Mouse (Mus musculus) midbrain, embryonic 14.5 days (tissue): ENCODE measurements at regions not wholly inside any gene's neighbourhood (a gene's known extent, or its start where the extent isn't known, plus 50 kb on each side); places are given as distances from the start of the nearest gene placed in this dataset.

Experiments
- ATAC-seq: fragments of 200-750 bp; cut with Nextera tagmentation; 2 replicates; pipeline ENCODE4 v1.8.0; 2017; ENCODE audit warnings: moderate number of reproducible peaks, moderate library complexity; ENCODE audit not compliant: low FRiP score, low TSS enrichment
- DNase-seq: peaks from one replicate; pipeline ENCODE4 v3.0.0-alpha.2; 2015
- H3K27ac ChIP-seq: fragments of 300-500 bp; sonication (generic); replicated peaks from 2 replicates; pipeline ENCODE4 v1.5.1; 2014; ENCODE audit warnings: mild to moderate bottlenecking, low read depth, low read length, moderate library complexity
- H3K27me3 ChIP-seq: fragments of 300-500 bp; sonication (generic); 2 replicates; pipeline ENCODE4 v1.6.1; 2014; ENCODE audit warnings: low read length, control low read depth, mixed read lengths; ENCODE audit not compliant: control insufficient read depth, insufficient read depth
- H3K36me3 ChIP-seq: fragments of 300-500 bp; sonication (generic); 2 replicates; pipeline ENCODE4 v1.6.1; 2014; ENCODE audit warnings: low read length, control low read depth; ENCODE audit not compliant: control insufficient read depth, insufficient read depth
- H3K4me1 ChIP-seq: fragments of 300-500 bp; sonication (generic); 2 replicates; pipeline ENCODE4 v1.6.1; 2014; ENCODE audit warnings: mild to moderate bottlenecking, antibody characterized with exemption, low read length, control low read depth; ENCODE audit not compliant: control insufficient read depth, insufficient read depth
- H3K4me2 ChIP-seq: fragments of 300-500 bp; sonication (generic); 2 replicates; pipeline ENCODE4 v1.6.1; 2014; ENCODE audit warnings: mild to moderate bottlenecking, low read length, moderate library complexity
- H3K4me3 ChIP-seq: fragments of 300-500 bp; sonication (generic); replicated peaks from 2 replicates; pipeline ENCODE4 v1.5.1; 2014; ENCODE audit warnings: low read depth, low read length
- H3K9ac ChIP-seq: fragments of 300-500 bp; sonication (generic); replicated peaks from 2 replicates; pipeline ENCODE4 v1.6.1; 2014; ENCODE audit warnings: mild to moderate bottlenecking, low read length, moderate library complexity
- H3K9me3 ChIP-seq: fragments of 300-500 bp; sonication (generic); 2 replicates; pipeline ENCODE4 v1.6.1; 2016; ENCODE audit warnings: low read length, control low read depth, mixed read lengths; ENCODE audit not compliant: control insufficient read depth
- WGBS: fragments of 180-500 bp; shearing (Covaris S2); extraction: QIAGEN DNeasy Blood & Tissue Kit; methylation state at CpG from one replicate; pipeline ENCODE4 v1.1.7; 2014; 5-methylcytosine and 5-hydroxymethylcytosine counted together

- Histone ChIP-seq H3K36me3 (no peaks in the 10 kb centered on the region), H3K27ac (no peak overlapping the region), H3K4me2 (no peak overlapping the region), H3K9me3 (no peaks in the 10 kb centered on the region), H3K27me3 (no peaks in the 10 kb centered on the region), H3K9ac (no peak overlapping the region), H3K4me3 (no peak overlapping the region), H3K4me1 (no peaks in the 10 kb centered on the region)
- 32% methylated on average over 13 of the region's 13 CpGs for WGBS
- ATAC-seq: no peak
- DNase-seq: no peak
Observed at GRCm38 (mm10) chr6:118314941-118315687, 104.2 kb downstream of the Bms1 start.

GRCm38 (mm10) chr6:118311081-118311480, 108.2 kb downstream of the Bms1 start:
- Histone ChIP-seq H3K9me3 (no peaks in the 10 kb centered on the region), H3K4me1 (no peaks in the 10 kb centered on the region), H3K27ac (no peak overlapping the region), H3K4me2 (no peak overlapping the region), H3K36me3 (no peaks in the 10 kb centered on the region), H3K4me3 (no peak overlapping the region), H3K9ac (no peak overlapping the region), H3K27me3 (no peaks in the 10 kb centered on the region)
- no peak for ATAC-seq
- DNase-seq: no peak
- WGBS: 74% methylated on average over 9 of the region's 9 CpGs

DNA sequence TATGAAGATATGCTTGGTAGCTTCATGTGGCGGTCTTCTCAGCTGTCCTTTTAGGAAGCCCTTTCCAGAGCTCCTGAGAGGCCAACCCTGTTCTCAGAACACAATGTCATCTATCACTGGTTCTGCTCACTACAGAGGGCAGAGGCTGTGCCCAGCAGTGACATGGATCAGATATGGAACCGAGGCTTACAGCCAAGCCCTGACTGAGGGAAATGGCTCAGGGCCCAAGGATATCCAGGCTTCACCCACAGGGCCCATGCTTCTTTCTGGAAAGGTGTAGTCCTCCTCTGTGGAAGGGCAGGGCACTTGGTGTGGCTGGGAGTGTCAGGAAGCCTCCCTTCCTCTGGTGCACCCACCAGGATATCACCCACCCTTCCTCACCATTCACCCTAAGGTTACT, 109.4 kb downstream of the Bms1 start:
- 85% methylated on average over 2 of the region's 2 CpGs for WGBS
- H3K9me3 ChIP-seq: no peaks in the 10 kb centered on the region
- H3K4me3 ChIP-seq: no peak overlapping the region
- no peak overlapping the region for H3K27ac ChIP-seq
- no peak for DNase-seq
- no peak for ATAC-seq
- no peaks in the 10 kb centered on the region for H3K36me3 ChIP-seq
- no peak overlapping the region for H3K9ac ChIP-seq
- H3K4me2 ChIP-seq: no peak overlapping the region
- H3K4me1 ChIP-seq: no peaks in the 10 kb centered on the region
- H3K27me3 ChIP-seq: no peaks in the 10 kb centered on the region

- H3K9ac ChIP-seq: no peak overlapping the region
- H3K4me1 ChIP-seq: no peaks in the 10 kb centered on the region
- no peaks in the 10 kb centered on the region for H3K36me3 ChIP-seq
- no peaks in the 10 kb centered on the region for H3K9me3 ChIP-seq
- DNase-seq (no peak), ATAC-seq (no peak)
- H3K27ac ChIP-seq: no peak overlapping the region
- H3K27me3 ChIP-seq: no peaks in the 10 kb centered on the region
- 67% methylated on average over 3 of the region's 3 CpGs for WGBS
- H3K4me3 ChIP-seq: no peak overlapping the region
- H3K4me2 ChIP-seq: no peak overlapping the region
Observed at GRCm38 (mm10) chr6:118308586-118308985, 110.7 kb downstream of the Bms1 start.

DNA sequence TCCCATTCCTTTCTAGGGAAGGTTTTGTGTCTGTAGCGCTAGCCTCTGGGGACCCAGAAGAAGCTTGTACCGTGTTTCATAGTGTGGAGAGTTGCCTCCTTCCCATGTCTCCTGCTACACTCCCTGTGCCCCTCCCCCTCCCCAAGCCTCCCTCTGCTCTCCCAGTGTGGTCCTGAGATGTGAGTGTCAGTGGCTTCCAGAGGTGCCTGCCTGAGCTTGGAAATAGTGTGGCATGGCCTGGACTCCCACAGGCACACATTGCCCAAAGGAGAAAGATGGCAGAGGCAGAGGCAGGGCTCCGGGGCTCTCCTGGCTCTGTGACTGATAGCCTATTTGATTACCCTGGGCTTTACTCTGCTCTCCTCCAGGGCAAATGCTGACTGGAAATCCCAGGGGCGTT, 110.0 kb upstream of the Ret start:
- no peak for ATAC-seq
- H3K9me3 ChIP-seq: no peaks in the 10 kb centered on the region
- H3K27me3 ChIP-seq: no peaks in the 10 kb centered on the region
- no peak overlapping the region for H3K4me2 ChIP-seq
- DNase-seq: no peak
- WGBS: 28% methylated on average over 4 of the region's 4 CpGs
- H3K27ac ChIP-seq: no peak overlapping the region
- H3K4me3 ChIP-seq: no peak overlapping the region
- peaks cover under 1% of the 10 kb centered on the region; the same call in 1 of the 2 replicates for H3K4me1 ChIP-seq
- H3K36me3 ChIP-seq: no peaks in the 10 kb centered on the region
- no peak overlapping the region for H3K9ac ChIP-seq

DNA sequence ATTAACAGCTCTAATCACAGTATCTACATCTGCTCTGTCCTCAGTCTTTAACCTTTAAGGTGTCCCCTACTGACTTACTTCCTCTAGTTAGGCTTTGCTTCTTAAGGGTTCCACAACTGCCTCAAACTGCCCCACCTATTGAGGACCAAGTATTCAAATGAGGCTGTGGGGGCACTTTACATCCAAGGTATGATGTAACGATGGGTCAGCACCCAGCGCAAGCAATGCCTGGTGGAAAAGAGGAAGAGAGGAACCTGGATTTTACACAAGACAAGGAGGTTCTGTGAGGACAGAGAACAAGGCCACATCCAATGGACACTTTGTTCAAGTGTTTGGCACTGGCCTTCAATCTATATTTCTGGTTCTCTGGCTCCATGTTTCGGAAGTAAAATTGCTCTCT, 107.7 kb upstream of the Ret start:
- 88% methylated on average over 3 of the region's 3 CpGs for WGBS
- H3K27me3 ChIP-seq: no peaks in the 10 kb centered on the region
- DNase-seq (no peak), ATAC-seq (no peak)
- H3K4me2 ChIP-seq: no peak overlapping the region
- no peaks in the 10 kb centered on the region for H3K9me3 ChIP-seq
- H3K4me1 ChIP-seq: peaks cover 7% of the 10 kb centered on the region; the same call in 1 of the 2 replicates
- no peaks in the 10 kb centered on the region for H3K36me3 ChIP-seq
- H3K27ac ChIP-seq: no peak overlapping the region
- H3K9ac ChIP-seq: no peak overlapping the region
- H3K4me3 ChIP-seq: no peak overlapping the region

DNA sequence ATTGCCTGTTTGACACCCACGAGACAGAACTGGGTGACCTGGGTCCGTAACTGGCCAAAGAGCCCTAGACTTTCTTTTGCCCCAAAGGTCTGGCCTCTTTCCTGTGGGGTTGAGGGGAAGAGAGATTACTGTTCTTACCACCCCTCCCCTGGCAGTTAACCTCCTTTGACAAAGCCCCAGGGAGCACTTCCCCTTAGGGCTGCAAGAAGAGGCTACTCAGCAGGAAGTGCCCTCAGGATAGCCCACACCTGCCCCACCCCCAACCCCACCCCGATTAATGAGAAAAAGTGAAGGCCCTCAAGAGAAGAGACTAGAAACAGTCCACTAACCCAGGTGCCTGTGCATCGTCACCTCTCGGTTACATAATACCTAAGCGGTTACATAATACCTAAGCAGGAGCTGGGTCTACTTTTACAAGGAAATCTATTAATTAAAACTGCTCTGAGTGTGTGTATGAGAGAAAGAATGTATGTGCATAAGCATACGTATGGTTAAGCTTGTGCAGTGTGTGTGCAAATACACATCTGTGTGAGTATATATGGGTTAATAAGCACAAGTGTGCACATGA, 105.3 kb upstream of the Ret start:
- Histone ChIP-seq H3K4me3 (no peak overlapping the region), H3K36me3 (no peaks in the 10 kb centered on the region), H3K9me3 (no peaks in the 10 kb centered on the region), H3K27ac (no peak overlapping the region), H3K27me3 (no peaks in the 10 kb centered on the region), H3K9ac (no peak overlapping the region), H3K4me1 (peaks cover 7% of the 10 kb centered on the region; the same call in 1 of the 2 replicates), H3K4me2 (no peak overlapping the region)
- 60% methylated on average over 7 of the region's 7 CpGs for WGBS
- ATAC-seq: no peak
- no peak for DNase-seq

- H3K27ac ChIP-seq: 0 out of 2 replicates have a peak overlapping the region, but pooled peaks have one; percentile 20
Observed at GRCm38 (mm10) chr6:118301880-118302782, 104.6 kb upstream of the Ret start.

More at GRCm38 (mm10) chr6:118301880-118302782, 104.6 kb upstream of the Ret start:
- Histone ChIP-seq H3K36me3 (no peaks in the 10 kb centered on the region), H3K9me3 (no peaks in the 10 kb centered on the region), H3K4me1 (peaks cover 7% of the 10 kb centered on the region; the same call in 1 of the 2 replicates), H3K4me3 (no peak overlapping the region), H3K9ac (no peak overlapping the region), H3K27me3 (no peaks in the 10 kb centered on the region), H3K4me2 (0 out of 2 replicates have a peak overlapping the region, but pooled peaks have one; percentile 11)
- peak; percentile 53; the same call in 1 of the 2 replicates for ATAC-seq
- 37% methylated on average over 11 of the region's 11 CpGs for WGBS
- DNase-seq: peak; percentile 50
